Mouse (Mus musculus) intestine, embryonic 16.5 days (tissue): ENCODE data around the gene Prrc2b. TPM values are rescaled to one million over a fixed set of nuclear protein-coding genes. Genes with fewer than 3 reads are reported as not detected.

Experiments
- microRNA-seq: library from miRNA; unstranded; fragments of <30 nt; microRNA quantifications from one replicate; pipeline ENCODE4, GENCODE M21; 2016
- polyA plus RNA-seq: library from polyadenylated mRNA; unstranded; fragments of >200 nt; fragmentation: Nextera tagmentation; extraction: Ambion mirVana; gene quantifications from 2 replicates; pipeline ENCODE4 v1.2.1, GENCODE M21; 2015

Prrc2b gene
- polyA plus RNA-seq, 1 experiment from 2014 or later: 16.2 TPM

Small RNAs within 50 kb of the gene (microRNA-seq; reads per million reads assigned to microRNA genes)
- gene Gm27805: not detected

Other genes starting within 250 kb of the Prrc2b start
- 9.9 and 10.9 TPM in 2 replicates for gene Aif1l, start 200.9 kb upstream of the Prrc2b start, polyA plus RNA-seq
- gene Nup214, start 176.6 kb upstream of the Prrc2b start, polyA plus RNA-seq: 61.4 and 71.9 TPM in 2 replicates
- gene Fam78a, start 66.2 kb upstream of the Prrc2b start, polyA plus RNA-seq: 2.1 and 2.2 TPM in 2 replicates
- gene Plpp7, start 55.6 kb upstream of the Prrc2b start, polyA plus RNA-seq: 4.0 and 5.0 TPM in 2 replicates
- gene Pomt1, start 85.5 kb downstream of the Prrc2b start, polyA plus RNA-seq: 26.7 and 26.9 TPM in 2 replicates
- 72.4 and 74.4 TPM in 2 replicates for gene Uck1, start 109.1 kb downstream of the Prrc2b start, polyA plus RNA-seq
- 21.5 and 21.6 TPM in 2 replicates for gene Golga2, start 136.3 kb downstream of the Prrc2b start, polyA plus RNA-seq
- gene Swi5, start 137.0 kb downstream of the Prrc2b start, polyA plus RNA-seq: 342 and 377 TPM in 2 replicates
- 47.1 and 51.4 TPM in 2 replicates for gene Ciz1, start 201.2 kb downstream of the Prrc2b start, polyA plus RNA-seq
- 11.8 and 12.5 TPM in 2 replicates for gene Dnm1, start 202.3 kb downstream of the Prrc2b start, polyA plus RNA-seq
- 44.2 and 45.8 TPM in 2 replicates for gene 1110008P14Rik, start 230.9 kb downstream of the Prrc2b start, polyA plus RNA-seq
- 2.2 and 4.2 TPM in 2 replicates for gene Lcn2, start 237.2 kb downstream of the Prrc2b start, polyA plus RNA-seq
- 49.1 and 49.8 TPM in 2 replicates for gene Ptges2, start 244.8 kb downstream of the Prrc2b start, polyA plus RNA-seq